Mouse (Mus musculus) kidney, adult 2 months (tissue): ENCODE data around the gene Mat2b.

Experiments used
- CTCF ChIP-seq: fragments of 200-500 bp; conservative IDR thresholded peaks from 2 replicates; pipeline ENCODE4 v1.5.1; 2011; ENCODE audit warnings: low read depth, mild to moderate bottlenecking, control low read depth, low read length, moderate library complexity, mixed read lengths; ENCODE audit not compliant: insufficient read depth, insufficient read length
- POLR2A ChIP-seq: fragments of 200-500 bp; IDR thresholded peaks from one replicate; pipeline ENCODE4 v1.6.1; 2011; ENCODE audit warnings: low read depth, low read length, control low read depth

- no peak for TF ChIP-seq CTCF
- no peak for TF ChIP-seq POLR2A
These were observed 39.3 kb upstream of the Mat2b start for GRCm38 (mm10) chr11:40734251-40734752.
